Mouse (Mus musculus): ENCODE results near the gene Bcl7c.
"Not testable (repeated sequence)": the region's sequence is repeated elsewhere in the genome, so short reads cannot be mapped to it uniquely, and the experiment has no call there.

The Bcl7c gene

DNA sequence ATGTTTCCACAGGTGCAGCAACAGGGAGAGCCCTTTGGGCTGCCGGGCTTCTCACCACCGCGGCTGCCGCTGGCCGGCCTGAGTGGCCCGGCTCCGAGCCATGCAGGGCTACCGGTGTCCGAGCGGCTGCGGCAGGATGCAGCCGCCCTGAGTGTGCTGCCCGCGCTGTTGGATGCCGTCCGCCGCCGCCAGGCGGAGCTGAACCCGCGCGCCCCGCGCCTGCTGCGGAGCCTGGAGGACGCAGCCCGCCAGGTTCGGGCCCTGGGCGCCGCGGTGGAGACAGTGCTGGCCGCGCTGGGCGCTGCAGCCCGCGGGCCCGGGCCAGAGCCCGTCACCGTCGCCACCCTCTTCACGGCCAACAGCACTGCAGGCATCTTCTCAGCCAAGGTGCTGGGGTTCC lies 8.3 kb upstream of the Bcl7c start:
- peak; percentile 74 to 89 for DNase-seq (ENCODE audit: low spot score in 2 of 2)

DNA sequence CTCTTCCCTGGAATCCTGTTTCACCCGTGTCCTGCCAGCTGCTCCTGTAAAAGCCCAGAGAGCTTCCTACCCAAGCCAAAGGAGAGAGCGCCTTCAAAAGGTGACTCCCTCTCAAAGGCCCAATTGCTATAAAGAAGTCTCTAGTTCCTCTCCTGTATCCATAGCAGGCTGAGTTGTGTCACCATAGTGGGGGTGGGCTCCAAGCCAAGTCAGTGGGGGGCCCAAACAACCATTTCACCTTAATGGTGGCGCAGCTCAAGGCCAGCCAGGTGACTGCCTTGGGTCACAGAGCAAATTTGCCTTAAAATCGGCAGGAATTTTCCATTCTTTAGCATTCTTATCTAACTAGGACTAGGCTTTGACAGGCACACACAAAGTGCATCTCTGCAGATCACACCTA lies 6.1 kb upstream of the Bcl7c start:
- no peak for DNase-seq (ENCODE audit: low spot score in 2 of 2)

DNA sequence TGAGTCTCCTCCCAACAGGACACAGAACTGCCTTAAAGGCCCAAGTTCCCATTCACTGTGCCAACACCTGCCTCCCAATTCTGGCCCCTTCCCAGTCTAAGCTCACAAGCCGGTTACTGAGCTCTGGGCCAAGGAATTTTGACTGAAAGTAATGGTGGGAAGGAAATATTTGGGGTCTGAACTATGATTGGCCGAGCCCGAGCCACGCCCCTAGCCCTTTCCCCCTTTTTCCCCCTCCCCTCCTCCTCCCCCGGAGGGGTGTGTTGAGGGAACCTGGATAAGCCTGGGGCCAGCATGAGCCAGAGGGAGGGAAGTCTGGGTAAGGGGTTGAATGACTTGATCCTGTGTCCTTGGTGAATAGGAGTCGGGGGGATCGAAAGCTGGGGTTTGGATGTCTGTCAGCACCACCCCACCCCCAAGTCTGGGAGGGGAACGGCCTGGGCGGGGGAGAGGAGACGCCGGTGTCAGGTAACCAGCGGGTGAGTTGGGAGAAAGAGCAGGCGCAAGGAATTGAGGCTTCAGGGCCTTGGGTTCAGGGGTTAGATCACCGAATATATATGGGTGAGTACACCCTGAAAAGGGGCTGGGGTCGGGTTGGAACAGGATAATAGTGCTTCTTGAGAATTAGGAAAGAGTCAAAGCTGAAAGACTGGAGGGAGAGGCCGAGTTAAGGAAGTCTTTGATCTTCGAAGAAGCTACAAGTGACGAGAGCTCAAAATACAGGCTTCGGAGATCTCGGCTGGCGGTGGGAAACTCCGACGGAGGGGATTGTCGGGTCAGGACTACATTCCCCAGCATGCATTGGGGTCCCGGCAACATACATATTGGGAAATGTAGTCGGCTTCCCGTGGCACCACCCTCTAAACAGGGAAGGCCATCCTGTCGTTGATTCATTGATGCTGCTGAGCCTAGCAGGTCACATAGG lies 4.0 kb upstream of the Bcl7c start, which contains the start of gene Ctf1:
Ctf1 (plus strand) TSS at position 276 of the 925 bp plus-strand sequence.
- peak; percentile 58 to 72 for DNase-seq (ENCODE audit: low spot score in 2 of 2)

DNA sequence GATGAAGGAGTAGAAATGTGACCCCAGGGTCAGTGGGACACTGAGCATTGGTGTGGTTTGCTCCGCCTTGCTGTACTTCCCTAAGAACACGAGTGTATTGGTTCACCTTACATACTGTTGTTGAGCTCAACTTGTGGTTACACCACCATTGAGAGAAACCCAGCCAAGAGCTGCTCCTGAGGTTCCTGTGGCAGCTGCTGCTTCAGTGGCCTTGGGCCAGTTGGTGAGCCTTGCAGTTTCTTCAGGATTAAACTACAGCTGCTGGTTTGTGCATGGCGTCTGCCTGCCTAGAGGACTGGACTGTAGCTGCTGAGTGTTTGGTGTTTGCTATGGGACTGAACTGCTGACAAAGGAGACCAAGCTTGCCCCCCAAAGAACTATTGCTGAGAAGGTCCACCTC lies 2.7 kb upstream of the Bcl7c start:
- DNase-seq (ENCODE audit: low spot score in 2 of 2): no peak

DNA sequence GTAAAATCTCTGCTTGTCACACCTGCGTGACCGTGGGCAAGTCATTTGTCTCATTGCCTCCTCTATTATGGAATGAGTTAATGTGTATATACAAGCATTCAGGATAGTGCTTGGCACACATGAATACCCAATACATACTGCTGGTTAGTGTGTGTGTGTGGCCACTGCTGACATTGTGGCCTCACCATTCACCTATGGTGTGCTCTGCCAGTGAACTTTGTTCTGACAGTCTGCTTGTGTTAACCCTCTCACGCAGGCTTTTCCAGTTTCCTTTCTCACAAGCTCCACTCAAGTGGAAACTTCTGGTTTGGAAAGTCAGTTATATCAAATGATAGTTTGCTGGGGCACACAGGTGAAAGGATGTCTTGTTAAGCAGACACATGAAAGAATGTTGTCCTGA lies 2.3 kb upstream of the Bcl7c start:
- no peak for DNase-seq (ENCODE audit: low spot score in 2 of 2)

DNA sequence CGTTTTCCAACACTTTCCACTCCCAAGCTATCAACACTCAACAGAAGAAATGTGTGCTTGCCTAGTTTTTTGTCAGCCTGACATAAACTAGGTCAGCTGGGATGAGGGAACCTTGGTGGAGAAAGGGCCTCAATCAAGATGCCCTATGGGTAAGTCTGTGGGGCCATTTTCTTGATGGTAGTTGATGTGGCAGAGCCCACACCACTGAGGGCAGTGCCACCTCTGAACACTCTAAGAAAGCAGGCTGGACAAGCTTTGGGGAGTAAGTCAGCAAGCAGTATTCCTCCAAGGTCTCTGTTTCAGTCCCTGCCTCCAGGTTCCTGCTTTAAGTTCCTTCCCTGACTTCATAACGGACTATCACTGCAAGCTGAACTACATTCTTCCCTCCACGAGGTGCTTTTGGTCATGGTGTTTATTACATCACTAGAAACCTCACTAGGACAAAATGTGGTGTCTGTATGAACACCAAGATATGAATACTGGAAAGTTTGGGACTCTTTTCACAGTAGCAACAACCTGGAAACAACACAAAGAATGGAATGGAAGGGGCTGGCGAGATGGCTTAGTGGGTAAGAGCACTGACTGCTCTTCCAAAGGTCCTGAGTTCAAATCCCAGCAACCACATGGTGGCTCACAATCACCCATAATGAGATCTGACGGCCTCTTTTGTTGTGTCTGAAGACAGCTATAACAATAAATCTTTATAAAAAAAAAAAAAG lies 687 bp upstream of the Bcl7c start:
- DNase-seq (ENCODE audit: low spot score in 2 of 2): no peak

DNA sequence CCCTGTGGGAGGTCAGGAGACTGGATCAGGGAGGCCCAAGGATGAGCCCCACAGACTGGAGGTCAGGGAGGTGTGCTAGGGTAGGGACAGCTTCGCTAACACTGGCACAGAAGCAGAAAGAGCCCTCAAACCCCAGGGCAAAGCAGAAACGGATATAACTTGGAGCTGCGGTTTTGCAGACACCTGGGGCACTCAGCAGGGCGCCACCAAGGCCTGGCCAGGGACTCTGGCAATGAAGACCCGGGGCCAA lies 851 bp downstream of the Bcl7c start:
- DNase-seq (ENCODE audit: low spot score in 2 of 2): no peak

DNA sequence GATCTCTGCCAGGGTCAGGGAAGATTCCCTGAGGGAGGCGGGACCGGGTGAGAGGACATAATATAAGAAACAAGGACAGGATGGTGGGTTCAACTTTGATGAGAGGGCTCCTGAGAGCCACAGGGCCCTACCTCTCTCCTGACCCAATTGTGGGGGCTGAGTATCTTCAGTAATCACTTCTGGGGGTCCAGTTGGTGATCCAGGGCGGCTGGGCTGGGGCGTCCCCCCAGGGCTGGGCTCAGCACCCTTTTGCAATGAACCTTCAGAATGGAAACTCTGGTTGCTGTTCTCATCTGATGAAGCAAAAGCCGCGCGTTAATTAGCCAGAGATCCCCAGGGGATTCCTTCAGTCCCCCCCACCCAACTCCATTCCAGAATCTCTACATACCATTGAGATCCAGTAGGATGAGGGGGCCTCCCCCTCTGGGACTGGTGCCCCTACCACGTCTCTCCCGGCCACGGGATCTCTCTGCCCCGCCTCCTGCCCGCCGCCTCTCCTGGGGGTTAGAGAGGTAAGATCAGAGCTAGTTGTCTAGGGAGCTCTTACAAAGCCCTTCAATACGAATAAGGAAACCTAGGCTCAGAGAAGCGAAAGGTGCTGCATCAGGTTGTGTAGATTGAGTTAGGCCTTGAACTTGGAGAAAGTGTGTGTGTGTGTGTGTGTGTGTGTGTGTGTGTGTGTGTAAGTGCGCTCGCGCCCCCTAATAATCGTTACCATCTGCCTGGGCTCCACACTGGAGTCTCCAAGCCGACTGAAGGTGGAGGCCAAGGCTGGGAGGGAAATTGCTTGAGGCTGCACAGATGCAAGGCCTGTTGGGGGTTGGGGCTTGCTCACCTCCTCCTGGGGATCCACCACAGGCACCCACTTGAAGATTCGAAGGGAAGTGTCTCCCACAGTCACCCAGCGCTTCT lies 1.4 kb downstream of the Bcl7c start:
- no peak for DNase-seq (ENCODE audit: low spot score in 2 of 2)

DNA sequence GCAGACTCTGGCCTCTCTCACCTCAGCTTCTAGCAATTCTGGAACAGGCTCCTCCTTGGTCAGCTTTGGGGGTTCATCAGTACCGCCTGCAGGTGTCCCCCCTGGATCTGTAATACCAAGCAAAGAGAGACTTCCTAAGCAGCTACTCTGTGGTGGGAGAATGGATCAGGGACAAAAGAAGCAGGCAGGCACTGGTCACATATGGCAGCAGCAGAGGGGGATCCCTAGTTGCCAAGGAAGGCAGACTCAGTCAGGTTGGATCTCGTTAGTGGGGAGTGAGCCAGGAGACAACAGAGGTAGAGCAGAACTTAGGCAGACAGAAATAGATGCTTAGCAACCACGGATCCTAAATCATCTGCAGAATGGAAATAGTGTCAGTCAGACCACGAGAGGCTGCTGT lies 3.0 kb downstream of the Bcl7c start:
- DNase-seq (ENCODE audit: low spot score in 2 of 2): no peak

DNA sequence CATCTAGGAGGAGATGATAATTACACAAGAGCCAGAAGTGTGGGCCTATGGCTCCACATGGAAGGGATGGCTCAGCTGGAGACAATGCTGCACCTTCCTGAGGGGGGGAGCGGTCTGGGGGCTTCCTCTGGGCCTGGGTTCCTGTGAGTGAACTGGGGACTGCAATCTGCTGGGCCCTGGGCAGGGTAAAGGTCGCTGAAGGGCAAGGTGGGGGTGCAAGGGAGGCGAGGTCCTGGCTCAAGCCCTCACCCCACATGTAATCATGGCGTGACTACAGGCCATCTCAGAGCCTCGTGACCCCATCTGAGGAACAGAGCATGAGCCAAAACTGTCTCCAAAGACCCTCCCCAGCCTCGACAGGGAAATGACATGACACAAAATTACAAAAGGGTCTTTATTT lies 4.1 kb downstream of the Bcl7c start:
- DNase-seq (ENCODE audit: low spot score in 2 of 2): no peak

DNA sequence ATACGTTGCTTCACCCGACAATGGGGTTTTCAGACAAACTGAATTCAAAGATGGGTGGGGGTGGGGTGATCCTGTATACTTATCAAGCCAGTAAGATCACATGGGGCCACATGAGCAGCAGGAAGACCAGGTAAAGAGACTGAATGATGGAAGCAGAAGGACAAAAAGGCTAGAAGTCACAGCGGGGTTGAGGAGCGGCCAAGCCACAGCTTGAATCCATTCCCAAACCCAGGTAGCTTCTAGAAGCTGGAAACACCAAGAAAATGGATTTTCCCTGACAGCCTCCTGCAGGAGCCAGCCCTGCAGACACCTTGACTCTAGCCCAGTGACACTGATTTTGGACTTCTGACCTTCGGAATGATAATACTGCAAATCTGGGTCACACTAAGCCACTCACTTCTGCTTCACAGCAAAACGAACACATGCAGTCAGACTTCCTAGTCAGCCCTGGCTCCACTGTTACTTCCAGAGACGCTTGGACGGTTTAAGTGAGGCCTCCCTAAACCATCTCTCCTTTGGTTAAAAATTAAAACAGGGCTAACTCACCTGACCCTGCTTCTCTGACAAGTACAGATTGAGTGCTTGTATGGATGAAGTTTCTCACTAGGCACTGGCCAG lies 5.1 kb downstream of the Bcl7c start:
- no peak for DNase-seq (ENCODE audit: low spot score in 2 of 2)

DNA sequence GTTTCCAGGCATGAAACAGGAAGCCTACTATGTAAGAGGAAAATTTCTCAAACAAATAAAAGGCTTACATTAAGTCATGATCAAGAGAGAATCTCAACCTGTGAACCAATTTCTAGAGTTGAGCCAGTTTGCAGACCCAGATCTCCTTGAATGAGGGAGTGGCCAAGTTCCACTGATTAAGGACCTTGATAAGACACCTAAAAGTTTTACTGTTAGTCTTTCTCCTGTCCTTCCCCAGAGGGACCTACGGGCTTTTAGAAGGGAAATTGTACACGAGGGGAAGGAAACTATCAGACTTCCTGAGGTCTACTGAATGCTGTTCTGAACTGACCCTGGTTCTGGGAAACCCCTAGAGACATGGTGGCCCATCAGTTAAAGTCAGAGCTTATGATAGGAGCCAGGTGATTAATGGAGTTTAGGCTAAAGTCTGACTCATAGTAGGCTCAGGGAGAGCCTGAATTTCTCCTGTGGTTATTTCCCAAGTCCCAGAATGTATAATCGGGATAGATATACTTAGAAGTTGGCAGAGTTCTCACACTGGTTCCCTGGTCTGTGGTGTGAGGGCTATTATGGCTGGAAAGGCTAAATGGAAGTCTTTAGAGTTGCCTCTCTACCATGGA lies 7.9 kb downstream of the Bcl7c start:
- no peak for DNase-seq (ENCODE audit: low spot score in 2 of 2)

DNA sequence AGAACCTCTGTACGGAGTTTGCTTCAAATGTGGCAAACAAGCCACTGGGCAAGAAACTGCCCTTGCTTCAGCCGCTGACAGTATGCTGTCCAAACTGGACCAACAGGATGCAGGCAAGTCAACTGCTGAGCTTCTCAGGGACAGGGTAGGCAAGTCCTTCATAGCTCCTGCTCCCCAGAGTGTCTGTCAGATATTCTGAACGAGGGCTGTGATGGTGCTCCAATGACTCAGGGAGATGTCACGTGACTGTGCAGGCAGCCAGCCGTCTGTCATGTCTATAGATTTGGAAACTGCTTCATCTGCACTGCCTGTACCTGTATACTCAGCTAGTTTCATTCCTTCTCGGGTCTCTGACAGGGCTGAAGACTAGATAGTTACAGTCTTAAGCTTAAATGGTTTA lies 9.7 kb downstream of the Bcl7c start:
- no peak for DNase-seq (ENCODE audit: low spot score in 2 of 2)

DNA sequence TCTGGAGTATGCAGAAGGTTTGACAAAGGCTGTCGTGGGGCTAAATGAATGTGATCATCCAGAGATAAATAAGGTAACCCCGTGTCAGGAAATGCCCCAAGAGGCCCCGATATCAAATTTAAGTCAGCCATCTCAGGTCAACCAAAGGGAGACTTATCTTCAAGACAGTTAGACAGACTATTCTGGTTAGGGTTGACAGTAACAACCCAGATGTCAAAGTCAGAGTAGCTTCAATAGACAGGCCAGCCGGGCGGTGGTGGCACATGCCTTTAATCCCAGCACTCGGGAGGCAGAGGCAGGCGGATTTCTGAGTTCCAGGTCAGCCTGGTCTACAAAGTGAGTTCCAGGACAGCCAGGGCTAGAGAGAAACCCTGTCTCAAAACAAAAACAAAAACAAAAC lies 15.0 kb downstream of the Bcl7c start:
- DNase-seq (ENCODE audit: low spot score in 2 of 2): not testable (repeated sequence)

DNA sequence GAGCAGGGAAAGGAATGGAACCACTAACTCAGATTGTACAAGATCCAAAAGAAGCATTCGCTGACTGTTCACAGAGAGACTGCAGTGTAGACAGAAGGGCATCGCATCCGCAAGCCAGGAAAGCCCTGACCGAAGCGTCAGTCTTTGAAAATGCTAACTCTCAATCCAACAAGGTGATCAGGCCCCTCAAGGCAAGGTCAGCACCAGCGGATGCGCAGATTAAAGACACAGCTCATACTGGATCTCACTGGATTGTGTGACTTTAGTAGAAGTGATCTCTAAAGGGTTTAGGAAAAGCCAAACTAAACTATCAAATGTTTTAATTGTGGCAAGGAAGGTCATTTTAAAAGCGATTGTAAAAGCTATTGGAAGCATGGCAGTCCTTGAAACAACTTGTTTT lies 15.4 kb downstream of the Bcl7c start:
- no peak for DNase-seq (ENCODE audit: low spot score in 2 of 2)

DNA sequence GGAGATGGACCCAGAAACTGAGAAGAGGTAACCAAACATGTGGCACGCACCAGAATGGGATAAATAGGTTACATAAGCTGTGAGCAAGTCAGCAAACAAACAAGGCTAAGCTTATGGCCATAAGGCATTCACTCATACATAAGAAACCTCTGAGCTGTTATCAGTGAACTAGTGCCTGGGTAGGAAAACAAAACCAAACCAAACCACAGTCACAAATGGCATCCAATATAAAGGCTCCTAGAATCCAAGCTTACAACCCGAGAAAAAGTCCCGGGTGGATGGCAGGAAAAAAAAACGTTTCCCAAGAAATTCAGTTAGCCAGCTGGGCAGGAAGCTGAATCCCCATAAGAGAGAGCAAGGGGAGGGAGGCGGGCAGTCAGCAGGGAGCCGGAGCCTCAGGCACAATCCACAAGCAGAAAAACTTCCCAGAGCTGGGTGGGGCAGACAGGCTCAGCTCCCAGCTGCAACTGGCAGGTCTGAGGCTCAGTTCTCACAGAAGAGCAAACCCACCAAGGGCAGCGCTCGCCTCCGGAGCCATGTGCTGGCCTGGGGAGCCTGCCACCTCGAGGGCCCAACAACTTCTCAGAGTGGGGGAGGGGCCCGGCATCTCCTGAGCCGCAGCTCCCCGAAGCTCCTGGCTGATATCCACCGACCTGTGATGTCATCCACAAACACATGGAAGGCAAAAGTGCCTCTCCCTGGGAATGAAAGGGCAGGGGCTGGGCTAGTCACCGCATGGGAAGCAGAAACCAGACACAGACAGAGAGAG lies 17.3 kb downstream of the Bcl7c start:
- no peak for DNase-seq (ENCODE audit: low spot score in 2 of 2)

DNA sequence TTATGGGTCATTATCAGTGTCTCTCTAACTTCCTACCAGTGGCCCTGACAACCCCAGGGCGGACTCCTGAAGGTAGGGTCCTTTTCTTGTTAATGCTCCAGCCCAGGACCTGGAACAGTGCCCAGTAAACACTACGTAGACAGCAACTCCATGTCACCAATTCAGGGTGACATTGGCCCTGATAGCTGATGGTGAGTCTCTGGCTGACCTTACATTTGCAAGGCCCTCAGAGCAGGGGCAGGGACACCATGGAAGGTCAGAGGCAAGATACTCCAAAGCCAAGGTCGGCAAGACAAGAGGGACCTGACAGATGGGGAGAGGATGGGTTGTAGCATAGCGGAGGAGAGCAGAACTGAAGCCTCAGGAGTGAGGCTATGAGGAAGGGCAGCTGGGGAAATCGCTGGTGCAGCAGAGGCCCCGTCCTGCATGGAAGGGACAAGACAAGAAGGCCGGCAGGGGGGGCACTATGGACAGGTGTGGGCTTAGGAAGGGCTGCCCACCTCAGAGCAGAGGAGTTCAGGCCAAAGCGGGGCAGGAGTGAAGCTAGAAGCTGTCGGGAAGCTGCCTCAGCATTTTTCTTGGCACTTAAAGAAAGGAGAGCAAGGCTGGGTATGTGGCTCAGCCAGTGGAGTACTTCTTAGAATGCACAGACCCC lies 19.0 kb downstream of the Bcl7c start:
- DNase-seq (ENCODE audit: low spot score in 2 of 2): no peak

DNA sequence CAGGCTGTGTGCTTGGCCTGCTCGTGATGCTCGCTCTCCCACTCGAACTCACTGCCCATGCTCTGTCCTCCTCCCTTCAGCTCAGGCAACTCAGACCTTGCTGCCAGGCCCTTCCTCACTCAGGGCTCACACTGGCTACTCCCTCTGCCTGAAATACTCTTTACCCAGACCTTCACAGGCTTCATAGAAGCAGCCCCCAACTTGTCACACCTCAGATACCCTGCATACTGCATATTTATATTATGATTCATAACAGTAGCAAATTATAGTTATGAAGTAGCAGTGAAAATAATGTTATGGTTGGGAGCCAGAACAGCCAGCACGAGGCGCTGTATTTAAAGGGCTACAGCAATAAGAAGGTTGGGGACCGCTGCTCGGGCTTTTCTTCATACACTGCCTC lies 19.8 kb downstream of the Bcl7c start:
- DNase-seq (ENCODE audit: low spot score in 2 of 2): no peak

DNA sequence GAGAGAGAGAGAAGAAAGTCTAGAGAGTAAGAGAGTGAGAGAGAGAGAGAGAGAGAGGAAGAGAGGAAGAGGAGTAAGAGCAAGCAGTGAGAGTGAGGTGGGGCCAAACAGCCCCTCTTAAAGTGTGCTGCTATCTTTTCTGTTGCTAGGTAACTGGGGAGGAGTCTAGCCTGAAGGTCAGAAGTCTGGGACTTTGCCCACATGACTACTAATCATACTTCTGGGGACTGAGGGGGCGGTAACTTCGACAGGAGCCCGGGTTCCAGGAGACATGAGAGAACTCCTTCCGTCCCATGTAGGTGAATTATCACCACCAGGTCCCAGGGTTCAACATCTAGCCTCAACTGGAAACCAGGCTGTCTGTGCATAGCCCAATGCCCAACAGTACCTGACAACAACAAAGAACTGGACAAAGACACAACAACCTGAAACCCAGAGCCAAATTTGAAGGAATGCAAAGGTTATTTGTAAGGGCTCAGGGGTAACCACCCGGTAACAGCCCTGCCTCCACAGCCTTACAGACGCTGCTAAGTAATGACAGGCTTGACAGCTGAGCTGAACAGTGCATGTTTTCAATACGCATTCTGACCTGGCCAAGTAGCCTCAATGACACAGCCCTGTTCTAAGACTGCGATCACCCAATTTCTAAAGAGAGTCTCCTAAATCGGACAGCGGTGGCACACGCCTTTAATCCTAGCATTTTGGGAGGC lies 21.8 kb downstream of the Bcl7c start:
- no peak for DNase-seq (ENCODE audit: low spot score in 2 of 2)

Measured in spleen, postnatal 4 days (tissue).